9 mouse cellular contexts compared by ENCODE assay signal in the genomic region with DNA sequence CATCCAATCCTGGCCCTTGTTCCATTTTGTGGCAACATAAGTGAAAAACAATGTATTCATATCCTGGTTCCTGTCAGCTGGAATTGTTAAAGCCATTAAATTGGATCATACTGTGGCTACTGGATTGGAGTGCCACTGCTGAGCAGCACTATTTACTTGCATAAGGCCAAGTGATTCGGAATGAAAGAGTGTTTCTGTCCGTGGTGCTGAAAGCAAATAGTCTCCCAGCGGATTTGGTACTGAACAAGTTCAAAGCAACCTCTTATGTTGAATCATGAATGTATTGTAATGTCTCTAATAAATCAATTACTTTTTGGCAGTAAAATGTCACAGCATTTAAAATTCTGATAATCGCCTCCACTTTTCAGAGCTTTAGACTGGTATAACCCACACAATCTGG.
DNase-seq lines count a peak whose midpoint lies in the region; ATAC-seq and TF ChIP-seq lines count a peak whose summit lies in the region.
"Had no signal": no experiment of that assay in that cellular context is flagged by ENCODE, and none has a peak within 500 bp of the region (broad histone marks: within the 10 kb centered on the region; RNA-seq: fewer than 3 reads in every experiment).

No protein-coding gene starts in this region.

- no peaks in the 10 kb centered on the region for H3K36me3 ChIP-seq in heart, postnatal 0 days (replicated peaks; ENCODE audit: control insufficient read depth, insufficient read depth, low read length)
- H3K36me3 ChIP-seq in heart, adult 2 months (ENCODE audit: control insufficient read depth, insufficient read depth, low read length), result no peaks in the 10 kb centered on the region
- H3K36me3 ChIP-seq in lung, postnatal 0 days (ENCODE audit: insufficient read depth, low read length), result no peaks in the 10 kb centered on the region
- H3K36me3 ChIP-seq: lung, embryonic 15.5 days had no signal

- no peak for ATAC-seq in heart, postnatal 0 days (ENCODE audit: insufficient read depth, low read depth)
- ATAC-seq in lung, postnatal 0 days, result 0 out of 2 replicates have a peak, but pooled peaks have one; percentile 35
- no peak for ATAC-seq in granulocyte monocyte progenitor cell, adult 5-6 weeks (replicated peaks; ENCODE audit: poor library complexity, severe bottlenecking)
- no peak for ATAC-seq in megakaryocyte progenitor cell, adult 5-6 weeks (replicated peaks; ENCODE audit: poor library complexity)

- intact Hi-C loops in heart, adult 2 months (cut with DNase I), result no loop called here

- TF ChIP-seq CTCF in heart, postnatal 0 days (IDR thresholded peaks at IDR 0.05; ENCODE audit: low read depth), result no peak
- no peak for TF ChIP-seq CTCF in heart, adult 2 months (IDR thresholded peaks at IDR 0.05)
- no peak for TF ChIP-seq CTCF in lung, postnatal 0 days (IDR thresholded peaks at IDR 0.05)

- TF ChIP-seq EP300 in heart, postnatal 0 days (IDR thresholded peaks at IDR 0.05; ENCODE audit: low read depth), result no peak
- no peak for TF ChIP-seq EP300 in heart, adult 2 months (IDR thresholded peaks at IDR 0.05; ENCODE audit: insufficient read depth, low read depth, low read length)
- TF ChIP-seq EP300 in lung, postnatal 0 days (IDR thresholded peaks at IDR 0.05), result no peak

- TF ChIP-seq POLR2A in heart, adult 2 months (IDR thresholded peaks at IDR 0.05; ENCODE audit: insufficient read depth, low read depth, low read length), result no peak

- no peaks in the 10 kb centered on the region for H3K4me1 ChIP-seq in heart, postnatal 0 days (ENCODE audit: control insufficient read depth, insufficient read depth)
- H3K4me1 ChIP-seq in heart, adult 2 months (ENCODE audit: control insufficient read depth, insufficient read depth, low read length), result no peaks in the 10 kb centered on the region
- H3K4me1 ChIP-seq in lung, postnatal 0 days (ENCODE audit: insufficient read depth, low read depth, low read length), result no peaks in the 10 kb centered on the region
- H3K4me1 ChIP-seq: lung, embryonic 15.5 days had no signal

- no peak overlapping the region for H3K4me3 ChIP-seq in heart, postnatal 0 days (ENCODE audit: low read depth, low read length)
- H3K4me3 ChIP-seq in heart, adult 2 months, result no peak overlapping the region
- H3K4me3 ChIP-seq in lung, postnatal 0 days (ENCODE audit: low read depth, low read length), result no peak overlapping the region
- H3K4me3 ChIP-seq: lung, embryonic 15.5 days had no signal

- H3K27ac ChIP-seq in heart, postnatal 0 days (ENCODE audit: low read depth), result no peak overlapping the region
- no peak overlapping the region for H3K27ac ChIP-seq in heart, adult 2 months
- no peak overlapping the region for H3K27ac ChIP-seq in lung, postnatal 0 days (ENCODE audit: low read length)
- H3K27ac ChIP-seq: lung, embryonic 15.5 days had no signal

- 12% methylated on average over 4 of the region's 4 CpGs for WGBS in heart, postnatal 0 days
- WGBS in heart, adult 2 months, result 14% methylated on average over 4 of the region's 4 CpGs
- 14% methylated on average over 4 of the region's 4 CpGs for WGBS in lung, postnatal 0 days

- DNase-seq in heart, postnatal 0 days (ENCODE audit: low spot score), result peak; percentile 68
- DNase-seq in heart, adult 2 months, result no peak
- DNase-seq in Muller cell, postnatal 12 days (ENCODE audit: inconsistent ontology term), result peak; percentile 63
- DNase-seq in embryo, embryonic 9.5 days (ENCODE audit: extremely low spot score), result peak; percentile 64
- peak; percentile 72 for DNase-seq in lung, postnatal 0 days (ENCODE audit: low spot score)
- no peak for DNase-seq in right cerebral cortex, adult 18-20 months

- no peak overlapping the region for H3K9ac ChIP-seq in heart, postnatal 0 days (replicated peaks; ENCODE audit: low read depth, low read length)
- H3K9ac ChIP-seq in heart, adult 2 months (ENCODE audit: low read depth, low read length), result no peak overlapping the region
- no peak overlapping the region for H3K9ac ChIP-seq in lung, postnatal 0 days (replicated peaks; ENCODE audit: low read depth)
- H3K9ac ChIP-seq: lung, embryonic 15.5 days had no signal

- H3K79me2 ChIP-seq in heart, adult 2 months (replicated peaks; ENCODE audit: control insufficient read depth, insufficient read depth, low read length), result no peaks in the 10 kb centered on the region

- H3K27me3 ChIP-seq in heart, postnatal 0 days (ENCODE audit: control insufficient read depth, insufficient read depth, low read length), result no peaks in the 10 kb centered on the region
- no peaks in the 10 kb centered on the region for H3K27me3 ChIP-seq in heart, adult 2 months (ENCODE audit: control insufficient read depth, insufficient read depth, low read length)
- no peaks in the 10 kb centered on the region for H3K27me3 ChIP-seq in lung, postnatal 0 days (replicated peaks; ENCODE audit: insufficient read depth, low read length)
- H3K27me3 ChIP-seq: lung, embryonic 15.5 days had no signal

- no peak overlapping the region for H3K4me2 ChIP-seq in heart, postnatal 0 days (ENCODE audit: low read depth, low read length)
- no peak overlapping the region for H3K4me2 ChIP-seq in lung, postnatal 0 days (replicated peaks; ENCODE audit: low read depth, low read length)
- H3K4me2 ChIP-seq: lung, embryonic 15.5 days had no signal

- no peaks in the 10 kb centered on the region for H3K9me3 ChIP-seq in heart, postnatal 0 days (replicated peaks; ENCODE audit: control insufficient read depth, low read length)
- H3K9me3 ChIP-seq in lung, postnatal 0 days (ENCODE audit: low read length), result no peaks in the 10 kb centered on the region
- H3K9me3 ChIP-seq: lung, embryonic 15.5 days had no signal

Comparison
In these comparisons a context has a peak if more than half of its experiments do, and no peak if none do; other contexts are left out.
1. DNase-seq: peak in heart, postnatal 0 days (single experiment), Muller cell, postnatal 12 days (single experiment), embryo, embryonic 9.5 days (single experiment) and lung, postnatal 0 days (single experiment); none in heart, adult 2 months (0 of 2) and right cerebral cortex, adult 18-20 months (single experiment).